Mouse (Mus musculus) right cerebral cortex, adult 18-20 months (tissue): Measurements from ENCODE around the gene Rxrb.
A peak's percentile ranks its signal among the peaks of the same experiment; 100 is the strongest.
"Not testable (repeated sequence)": the region's sequence is repeated elsewhere in the genome, so short reads cannot be mapped to it uniquely, and the experiment has no call there.

Experiments used
- DNase-seq: peaks from one replicate; pipeline ENCODE4 v3.0.0; 2022; ENCODE audit warnings: mixed read lengths

Rxrb gene

GRCm38 (mm10) chr17:34031465-34032173, at the start of gene Rxrb, which contains the start of gene Slc39a7:
TSS of gene Rxrb (plus strand) at chr17:34031812.
TSS of gene Slc39a7 (minus strand) at chr17:34031682.
- DNase-seq: peak; percentile 97

- DNase-seq: not testable (repeated sequence)
Observed at GRCm38 (mm10) chr17:33982136-33982535, 49.5 kb upstream of the Rxrb start.

- DNase-seq: peak; percentile 39
Observed at GRCm38 (mm10) chr17:33991788-33992664, 39.6 kb upstream of the Rxrb start.

- no peak for DNase-seq
Observed at GRCm38 (mm10) chr17:33994959-33995358, 36.7 kb upstream of the Rxrb start.

GRCm38 (mm10) chr17:33995651-33996050, 36.0 kb upstream of the Rxrb start:
- DNase-seq: no peak

- not testable (repeated sequence) for DNase-seq
Observed at GRCm38 (mm10) chr17:33997025-33997424, 34.6 kb upstream of the Rxrb start.

- DNase-seq: not testable (repeated sequence)
Observed at GRCm38 (mm10) chr17:33998697-33999096, 32.9 kb upstream of the Rxrb start.

GRCm38 (mm10) chr17:33999341-34000149, 32.1 kb upstream of the Rxrb start:
- DNase-seq: no peak

GRCm38 (mm10) chr17:34000150-34000537, 31.5 kb upstream of the Rxrb start, which contains the start of gene H2-K1:
TSS of gene H2-K1 (minus strand) at chr17:34000347.
- peak; percentile 77 for DNase-seq

- not testable (repeated sequence) for DNase-seq
Observed at GRCm38 (mm10) chr17:34000796-34001195, 30.8 kb upstream of the Rxrb start.

GRCm38 (mm10) chr17:34003426-34003825, 28.2 kb upstream of the Rxrb start:
- no peak for DNase-seq

GRCm38 (mm10) chr17:34006570-34006969, 25.0 kb upstream of the Rxrb start:
- no peak for DNase-seq

GRCm38 (mm10) chr17:34010156-34010555, 21.5 kb upstream of the Rxrb start:
- DNase-seq: no peak

GRCm38 (mm10) chr17:34013436-34013835, 18.2 kb upstream of the Rxrb start:
- no peak for DNase-seq

- no peak for DNase-seq
Observed at GRCm38 (mm10) chr17:34021539-34022413, 9.8 kb upstream of the Rxrb start.

- DNase-seq: no peak
Observed at GRCm38 (mm10) chr17:34022414-34022783, 9.2 kb upstream of the Rxrb start.

GRCm38 (mm10) chr17:34022987-34023386, 8.6 kb upstream of the Rxrb start:
- no peak for DNase-seq

- no peak for DNase-seq
Observed at GRCm38 (mm10) chr17:34023678-34024077, 7.9 kb upstream of the Rxrb start.

GRCm38 (mm10) chr17:34024317-34024821, 7.2 kb upstream of the Rxrb start, which contains the start of gene Ring1:
TSS of gene Ring1 (minus strand) at chr17:34024680.
- DNase-seq: peak; percentile 90

- no peak for DNase-seq
Observed at GRCm38 (mm10) chr17:34024861-34025755, 6.5 kb upstream of the Rxrb start.

- no peak for DNase-seq
Observed at GRCm38 (mm10) chr17:34025756-34026151, 5.9 kb upstream of the Rxrb start.
